Mouse (Mus musculus): Measurements from ENCODE around the gene Fig4. TPM values are rescaled to one million over a fixed set of nuclear protein-coding genes. Genes with fewer than 3 reads are reported as not detected.

The Fig4 gene
- polyA plus RNA-seq, 1 experiment from 2014 or later: 31.2 TPM

DNA sequence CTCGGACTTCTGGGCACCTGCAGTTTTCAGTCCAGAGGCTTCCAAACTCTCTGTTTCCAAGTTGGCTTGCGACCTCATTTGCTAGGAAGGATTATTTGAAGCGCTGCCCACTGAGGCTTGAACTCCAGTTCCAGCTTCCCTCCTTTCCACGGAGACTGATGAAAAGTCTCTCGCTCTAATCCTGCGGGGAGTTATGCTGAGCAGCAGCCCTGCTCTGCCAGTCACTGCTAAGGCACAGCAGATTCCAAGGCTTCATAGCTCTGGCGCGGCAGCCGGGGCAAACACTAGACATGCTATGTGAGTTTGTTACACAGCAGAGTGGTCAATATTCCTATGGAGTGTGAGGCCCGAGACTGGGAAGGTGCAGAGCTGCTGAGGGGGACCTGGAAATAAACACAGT, 152.0 kb downstream of the Fig4 start:
- no peak for ATAC-seq
- WGBS: 52% methylated on average over 10 of the region's 10 CpGs
- no peaks in the 10 kb centered on the region for H3K27me3 ChIP-seq (replicated peaks; ENCODE audit: control insufficient read depth, insufficient read depth, low read length)
- H3K36me3 ChIP-seq (ENCODE audit: control insufficient read depth, insufficient read depth, low read length): no peaks in the 10 kb centered on the region
- no peaks in the 10 kb centered on the region for H3K9me3 ChIP-seq (ENCODE audit: control insufficient read depth, low read length)
- no peak overlapping the region for H3K4me3 ChIP-seq (ENCODE audit: low read length)
- H3K27ac ChIP-seq (ENCODE audit: low read depth, low read length): no peak overlapping the region
- H3K9ac ChIP-seq (ENCODE audit: low read depth, low read length): no peak overlapping the region
- H3K4me2 ChIP-seq (ENCODE audit: low read length): peak overlapping the region; percentile 37
- peaks cover 3% of the 10 kb centered on the region for H3K4me1 ChIP-seq (ENCODE audit: control insufficient read depth, insufficient read depth, low read depth, low read length)

DNA sequence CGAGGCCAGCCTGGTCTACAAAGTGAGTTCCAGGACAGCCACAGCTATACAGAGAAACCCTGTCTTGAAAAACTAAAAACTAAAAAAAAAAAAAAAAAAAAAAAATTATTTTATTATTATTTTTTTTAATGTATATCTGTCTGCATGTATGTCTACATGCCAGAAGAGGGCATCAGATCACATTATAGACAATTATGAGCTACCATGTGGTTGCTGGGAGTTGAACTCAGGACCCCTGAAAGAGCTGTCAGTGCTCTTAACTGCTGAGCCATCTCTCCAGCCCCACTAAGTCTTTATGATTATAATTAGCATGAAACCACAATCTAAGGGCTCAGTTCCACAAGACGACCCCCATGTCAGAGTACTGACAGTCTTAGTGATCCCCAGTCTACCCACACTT, 152.6 kb downstream of the Fig4 start:
- Histone ChIP-seq H3K27me3 (replicated peaks; ENCODE audit: control insufficient read depth, insufficient read depth, low read length) (no peaks in the 10 kb centered on the region), H3K4me2 (ENCODE audit: low read length) (no peak overlapping the region), H3K36me3 (ENCODE audit: control insufficient read depth, insufficient read depth, low read length) (no peaks in the 10 kb centered on the region), H3K27ac (ENCODE audit: low read depth, low read length) (no peak overlapping the region), H3K9ac (ENCODE audit: low read depth, low read length) (no peak overlapping the region), H3K4me1 (ENCODE audit: control insufficient read depth, insufficient read depth, low read depth, low read length) (peaks cover 3% of the 10 kb centered on the region), H3K9me3 (ENCODE audit: control insufficient read depth, low read length) (no peaks in the 10 kb centered on the region), H3K4me3 (ENCODE audit: low read length) (no peak overlapping the region)
- ATAC-seq: no peak
- 74% methylated on average over 2 of the region's 2 CpGs for WGBS

DNA sequence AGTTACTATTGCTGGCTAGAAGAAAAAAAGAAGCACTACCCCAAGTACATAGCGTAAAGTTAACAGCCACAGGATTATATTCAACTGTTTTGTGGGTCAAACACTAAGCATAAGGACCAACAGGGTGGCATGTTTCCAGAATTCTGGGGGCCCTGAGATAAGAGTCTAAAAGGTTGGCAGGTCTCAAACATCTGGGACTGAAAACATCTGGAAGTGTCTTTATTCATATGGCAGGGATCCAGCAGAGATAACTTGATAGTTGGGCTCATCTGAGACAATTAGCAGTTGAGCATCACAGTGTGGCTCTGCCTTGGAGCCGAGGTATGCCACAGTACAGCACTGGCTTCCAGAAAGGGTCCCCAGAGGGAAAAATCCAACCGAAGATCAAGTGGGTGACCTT, 153.8 kb downstream of the Fig4 start:
- WGBS: 81% methylated on average over 3 of the region's 3 CpGs
- no peaks in the 10 kb centered on the region for H3K9me3 ChIP-seq (ENCODE audit: control insufficient read depth, low read length)
- ATAC-seq: no peak
- no peaks in the 10 kb centered on the region for H3K27me3 ChIP-seq (replicated peaks; ENCODE audit: control insufficient read depth, insufficient read depth, low read length)
- H3K4me2 ChIP-seq (ENCODE audit: low read length): no peak overlapping the region
- no peak overlapping the region for H3K9ac ChIP-seq (ENCODE audit: low read depth, low read length)
- H3K36me3 ChIP-seq (ENCODE audit: control insufficient read depth, insufficient read depth, low read length): no peaks in the 10 kb centered on the region
- H3K27ac ChIP-seq (ENCODE audit: low read depth, low read length): no peak overlapping the region
- peaks cover 5% of the 10 kb centered on the region for H3K4me1 ChIP-seq (ENCODE audit: control insufficient read depth, insufficient read depth, low read depth, low read length)
- no peak overlapping the region for H3K4me3 ChIP-seq (ENCODE audit: low read length)

DNA sequence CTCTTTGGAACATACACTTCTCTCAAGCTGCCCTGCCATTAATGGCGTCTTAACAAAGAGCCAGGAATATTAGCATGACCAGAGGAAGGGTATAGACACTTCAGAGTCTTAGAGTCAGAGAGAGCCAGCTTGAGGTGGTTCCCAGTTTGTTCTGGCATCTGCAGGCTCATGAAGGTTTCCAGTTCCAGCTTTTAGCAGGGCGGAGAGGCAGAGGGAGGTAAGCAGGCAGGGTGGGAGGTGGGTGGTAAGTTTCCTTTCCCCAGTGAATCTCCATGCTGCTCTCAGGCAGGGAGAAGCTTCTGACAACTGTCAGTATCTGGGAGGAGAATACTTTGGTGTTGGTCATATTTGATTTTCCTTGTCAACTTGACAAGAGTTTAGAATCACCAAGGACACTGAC, 156.9 kb downstream of the Fig4 start:
- H3K27me3 ChIP-seq (replicated peaks; ENCODE audit: control insufficient read depth, insufficient read depth, low read length): no peaks in the 10 kb centered on the region

More for the DNA sequence above, 156.9 kb downstream of the Fig4 start:
- Histone ChIP-seq H3K4me2 (ENCODE audit: low read length) (no peak overlapping the region), H3K4me1 (ENCODE audit: control insufficient read depth, insufficient read depth, low read depth, low read length) (peaks cover 2% of the 10 kb centered on the region; the same call in 1 of the 2 replicates), H3K36me3 (ENCODE audit: control insufficient read depth, insufficient read depth, low read length) (no peaks in the 10 kb centered on the region), H3K9ac (ENCODE audit: low read depth, low read length) (no peak overlapping the region), H3K4me3 (ENCODE audit: low read length) (no peak overlapping the region), H3K27ac (ENCODE audit: low read depth, low read length) (no peak overlapping the region), H3K9me3 (ENCODE audit: control insufficient read depth, low read length) (no peaks in the 10 kb centered on the region)
- 71% methylated on average over 2 of the region's 2 CpGs for WGBS
- ATAC-seq: no peak

Other genes with a start within 250 kb of the Fig4 start
- gene Gpr6, start 231.0 kb downstream of the Fig4 start, polyA plus RNA-seq (2015; fragmentation: Nextera tagmentation; extraction: Ambion mirVana): 1.5 and 1.7 TPM in 2 replicates
- gene Ak9, start 720 bp upstream of the Fig4 start, polyA plus RNA-seq (2015; fragmentation: Nextera tagmentation; extraction: Ambion mirVana): 0.24 TPM in 2 replicates
- gene Zbtb24, start 147.1 kb upstream of the Fig4 start, polyA plus RNA-seq (2015; fragmentation: Nextera tagmentation; extraction: Ambion mirVana): 16.9 and 18.2 TPM in 2 replicates
- gene Mical1, start 173.1 kb upstream of the Fig4 start, polyA plus RNA-seq (2015; fragmentation: Nextera tagmentation; extraction: Ambion mirVana): 25.9 and 31.0 TPM in 2 replicates
- 46.5 and 52.9 TPM in 2 replicates for gene Smpd2, start 187.1 kb upstream of the Fig4 start, polyA plus RNA-seq (2015; fragmentation: Nextera tagmentation; extraction: Ambion mirVana)
- 4.5 and 5.3 TPM in 2 replicates for gene Ppil6, start 187.2 kb upstream of the Fig4 start, polyA plus RNA-seq (2015; fragmentation: Nextera tagmentation; extraction: Ambion mirVana)
- gene Cd164, start 216.2 kb upstream of the Fig4 start, polyA plus RNA-seq (2015; fragmentation: Nextera tagmentation; extraction: Ambion mirVana): 57.2 and 62.9 TPM in 2 replicates

All from hindbrain, embryonic 16.5 days (tissue).